Mouse (Mus musculus): ENCODE measurements around the gene Lrrc75a. TPM values are rescaled to one million over a fixed set of nuclear protein-coding genes. Genes with fewer than 3 reads are reported as not detected.

The Lrrc75a gene
- polyA plus RNA-seq, 1 experiment: 2.5 TPM

- H3K4me3 ChIP-seq (replicated peaks; ENCODE audit: control insufficient read depth, low read depth, low read length): peak overlapping the region; percentile 80
- H3K4me1 ChIP-seq (ENCODE audit: control insufficient read depth, insufficient read depth, low read length): no peaks in the 10 kb centered on the region; the same call in 1 of the 2 replicates
- TF ChIP-seq CTCF (IDR thresholded peaks at IDR 0.05; ENCODE audit: control insufficient read depth, insufficient read depth, low read length): 0 out of 2 replicates have a peak, but pooled peaks have one; percentile 7
- TF ChIP-seq POLR2A (IDR thresholded peaks at IDR 0.05; ENCODE audit: borderline replicate concordance, control insufficient read depth, low read depth, low read length): peak; percentile 98
- H3K27ac ChIP-seq (ENCODE audit: control insufficient read depth, insufficient read depth, low read depth, low read length, poor library complexity): peak overlapping the region; percentile 95
- under 1% methylated on average over 58 of the region's 58 CpGs for WGBS
Measured at GRCm38 (mm10) chr11:62602619-62603311, 45.6 kb downstream of the Lrrc75a start.

GRCm38 (mm10) chr11:62601732-62602618 lies 46.3 kb downstream of the Lrrc75a start:
- H3K27ac ChIP-seq (ENCODE audit: control insufficient read depth, insufficient read depth, low read depth, low read length, poor library complexity): peak overlapping the region; percentile 95
- TF ChIP-seq CTCF (IDR thresholded peaks at IDR 0.05; ENCODE audit: control insufficient read depth, insufficient read depth, low read length): no peak
- TF ChIP-seq POLR2A (IDR thresholded peaks at IDR 0.05; ENCODE audit: borderline replicate concordance, control insufficient read depth, low read depth, low read length): no peak
- no peaks in the 10 kb centered on the region; the same call in 1 of the 2 replicates for H3K4me1 ChIP-seq (ENCODE audit: control insufficient read depth, insufficient read depth, low read length)
- peak overlapping the region; percentile 80 for H3K4me3 ChIP-seq (replicated peaks; ENCODE audit: control insufficient read depth, low read depth, low read length)
- 13% methylated on average over 17 of the region's 17 CpGs for WGBS

GRCm38 (mm10) chr11:62598571-62598970 lies 49.8 kb downstream of the Lrrc75a start:
- H3K27ac ChIP-seq (ENCODE audit: control insufficient read depth, insufficient read depth, low read depth, low read length, poor library complexity): no peak overlapping the region
- WGBS: 83% methylated on average over 4 of the region's 4 CpGs

GRCm38 (mm10) chr11:62591904-62592575 lies 56.3 kb downstream of the Lrrc75a start:
- no peak overlapping the region for H3K4me3 ChIP-seq (replicated peaks; ENCODE audit: control insufficient read depth, low read depth, low read length)
- 85% methylated on average over 8 of the region's 8 CpGs for WGBS
- TF ChIP-seq CTCF (IDR thresholded peaks at IDR 0.05; ENCODE audit: control insufficient read depth, insufficient read depth, low read length) (no peak), POLR2A (IDR thresholded peaks at IDR 0.05; ENCODE audit: borderline replicate concordance, control insufficient read depth, low read depth, low read length) (no peak)
- H3K4me1 ChIP-seq (ENCODE audit: control insufficient read depth, insufficient read depth, low read length): no peaks in the 10 kb centered on the region
- no peak overlapping the region for H3K27ac ChIP-seq (ENCODE audit: control insufficient read depth, insufficient read depth, low read depth, low read length, poor library complexity)

More at GRCm38 (mm10) chr11:62598571-62598970, 49.8 kb downstream of the Lrrc75a start:
- no peak overlapping the region for H3K4me3 ChIP-seq (replicated peaks; ENCODE audit: control insufficient read depth, low read depth, low read length)
- no peaks in the 10 kb centered on the region for H3K4me1 ChIP-seq (ENCODE audit: control insufficient read depth, insufficient read depth, low read length)
- TF ChIP-seq CTCF (IDR thresholded peaks at IDR 0.05; ENCODE audit: control insufficient read depth, insufficient read depth, low read length) (no peak), POLR2A (IDR thresholded peaks at IDR 0.05; ENCODE audit: borderline replicate concordance, control insufficient read depth, low read depth, low read length) (no peak)

- no peak overlapping the region for H3K27ac ChIP-seq (ENCODE audit: control insufficient read depth, insufficient read depth, low read depth, low read length, poor library complexity)
- no peak overlapping the region for H3K4me3 ChIP-seq (replicated peaks; ENCODE audit: control insufficient read depth, low read depth, low read length)
- 89% methylated on average over 2 of the region's 2 CpGs for WGBS
- TF ChIP-seq CTCF (IDR thresholded peaks at IDR 0.05; ENCODE audit: control insufficient read depth, insufficient read depth, low read length) (no peak), POLR2A (IDR thresholded peaks at IDR 0.05; ENCODE audit: borderline replicate concordance, control insufficient read depth, low read depth, low read length) (no peak)
- no peaks in the 10 kb centered on the region for H3K4me1 ChIP-seq (ENCODE audit: control insufficient read depth, insufficient read depth, low read length)
Measured at GRCm38 (mm10) chr11:62591026-62591425, 57.3 kb downstream of the Lrrc75a start.

GRCm38 (mm10) chr11:62589391-62589790 lies 58.9 kb downstream of the Lrrc75a start:
- WGBS: 91% methylated on average over 10 of the region's 10 CpGs
- Histone ChIP-seq H3K4me1 (ENCODE audit: control insufficient read depth, insufficient read depth, low read length) (0 out of 2 replicates have a peak, but pooled peaks cover 1% of the 10 kb centered on the region), H3K4me3 (replicated peaks; ENCODE audit: control insufficient read depth, low read depth, low read length) (no peak overlapping the region), H3K27ac (ENCODE audit: control insufficient read depth, insufficient read depth, low read depth, low read length, poor library complexity) (no peak overlapping the region)
- TF ChIP-seq POLR2A (IDR thresholded peaks at IDR 0.05; ENCODE audit: borderline replicate concordance, control insufficient read depth, low read depth, low read length) (no peak), CTCF (IDR thresholded peaks at IDR 0.05; ENCODE audit: control insufficient read depth, insufficient read depth, low read length) (no peak)

GRCm38 (mm10) chr11:62587034-62587433 lies 61.3 kb downstream of the Lrrc75a start:
- Histone ChIP-seq H3K4me1 (ENCODE audit: control insufficient read depth, insufficient read depth, low read length) (0 out of 2 replicates have a peak, but pooled peaks cover 1% of the 10 kb centered on the region), H3K27ac (ENCODE audit: control insufficient read depth, insufficient read depth, low read depth, low read length, poor library complexity) (no peak overlapping the region), H3K4me3 (replicated peaks; ENCODE audit: control insufficient read depth, low read depth, low read length) (no peak overlapping the region)
- no peak for TF ChIP-seq CTCF (IDR thresholded peaks at IDR 0.05; ENCODE audit: control insufficient read depth, insufficient read depth, low read length)
- no peak for TF ChIP-seq POLR2A (IDR thresholded peaks at IDR 0.05; ENCODE audit: borderline replicate concordance, control insufficient read depth, low read depth, low read length)
- WGBS: 73% methylated on average over 5 of the region's 5 CpGs

Data from bone marrow, adult 2 months (tissue).